Mouse (Mus musculus): Measurements from ENCODE around the gene Dip2b.

Gene Dip2b

GRCm38 (mm10) chr15:100082052-100082451 is 43.6 kb downstream of the Dip2b start:
- ATAC-seq (ENCODE audit: insufficient number of reproducible peaks, low FRiP score, low TSS enrichment): 0 out of 2 replicates have a peak, but pooled peaks have one; percentile 10

- no peak for ATAC-seq (ENCODE audit: insufficient number of reproducible peaks, low FRiP score, low TSS enrichment)
Measured at GRCm38 (mm10) chr15:100082733-100083132, 44.3 kb downstream of the Dip2b start.

GRCm38 (mm10) chr15:100083882-100084281 is 45.4 kb downstream of the Dip2b start:
- no peak for ATAC-seq (ENCODE audit: insufficient number of reproducible peaks, low FRiP score, low TSS enrichment)

GRCm38 (mm10) chr15:100084882-100085281 is 46.4 kb downstream of the Dip2b start:
- ATAC-seq (ENCODE audit: insufficient number of reproducible peaks, low FRiP score, low TSS enrichment): no peak

- no peak for ATAC-seq (ENCODE audit: insufficient number of reproducible peaks, low FRiP score, low TSS enrichment)
Measured at GRCm38 (mm10) chr15:100088021-100088420, 49.6 kb downstream of the Dip2b start.

- peak; percentile 47; the same call in 1 of the 2 replicates for ATAC-seq (ENCODE audit: insufficient number of reproducible peaks, low FRiP score, low TSS enrichment)
Measured at GRCm38 (mm10) chr15:100089645-100090053, 51.2 kb downstream of the Dip2b start.

GRCm38 (mm10) chr15:100091818-100092217 is 53.4 kb downstream of the Dip2b start:
- ATAC-seq (ENCODE audit: insufficient number of reproducible peaks, low FRiP score, low TSS enrichment): peak; percentile 53; the same call in 1 of the 2 replicates

- ATAC-seq (ENCODE audit: insufficient number of reproducible peaks, low FRiP score, low TSS enrichment): no peak
Measured at GRCm38 (mm10) chr15:100092258-100092657, 53.8 kb downstream of the Dip2b start.

GRCm38 (mm10) chr15:100096587-100097428 is 58.3 kb downstream of the Dip2b start:
- ATAC-seq (ENCODE audit: insufficient number of reproducible peaks, low FRiP score, low TSS enrichment): no peak

- ATAC-seq (ENCODE audit: insufficient number of reproducible peaks, low FRiP score, low TSS enrichment): no peak
Measured at GRCm38 (mm10) chr15:100100336-100100735, 61.9 kb downstream of the Dip2b start.

GRCm38 (mm10) chr15:100101206-100101605 is 62.7 kb downstream of the Dip2b start:
- ATAC-seq (ENCODE audit: insufficient number of reproducible peaks, low FRiP score, low TSS enrichment): no peak

- no peak for ATAC-seq (ENCODE audit: insufficient number of reproducible peaks, low FRiP score, low TSS enrichment)
Measured at GRCm38 (mm10) chr15:100104126-100104525, 65.7 kb downstream of the Dip2b start.

GRCm38 (mm10) chr15:100108071-100108782 is 69.8 kb downstream of the Dip2b start:
- ATAC-seq (ENCODE audit: insufficient number of reproducible peaks, low FRiP score, low TSS enrichment): 0 out of 2 replicates have a peak, but pooled peaks have one; percentile 56

GRCm38 (mm10) chr15:100109916-100110315 is 71.5 kb downstream of the Dip2b start:
- ATAC-seq (ENCODE audit: insufficient number of reproducible peaks, low FRiP score, low TSS enrichment): no peak

- ATAC-seq (ENCODE audit: insufficient number of reproducible peaks, low FRiP score, low TSS enrichment): no peak
Measured at GRCm38 (mm10) chr15:100111891-100112290, 73.4 kb downstream of the Dip2b start.

GRCm38 (mm10) chr15:100112309-100112966 is 74.0 kb downstream of the Dip2b start:
- ATAC-seq (ENCODE audit: insufficient number of reproducible peaks, low FRiP score, low TSS enrichment): no peak

- ATAC-seq (ENCODE audit: insufficient number of reproducible peaks, low FRiP score, low TSS enrichment): no peak
Measured at GRCm38 (mm10) chr15:100113343-100114275, 75.1 kb downstream of the Dip2b start.

- ATAC-seq (ENCODE audit: insufficient number of reproducible peaks, low FRiP score, low TSS enrichment): no peak
Measured at GRCm38 (mm10) chr15:100115416-100115815, 77.0 kb downstream of the Dip2b start.

- ATAC-seq (ENCODE audit: insufficient number of reproducible peaks, low FRiP score, low TSS enrichment): no peak
Measured at GRCm38 (mm10) chr15:100116325-100116724, 77.9 kb downstream of the Dip2b start.
